Mouse (Mus musculus): ENCODE measurements around the gene Irf3. TPM values are rescaled to one million over a fixed set of nuclear protein-coding genes. Genes with fewer than 3 reads are reported as not detected.

Gene Irf3
- 10 to 100 TPM; 80.3 to 89.6 TPM for total RNA-seq (2021)
- long read RNA-seq, experiment 1, transcript Irf3-201 (8 exons, 2,031 nt), result major isoform, 22 of 63 reads
- long read RNA-seq, experiment 1, transcript Irf3-210 (2 exons, 629 nt), result minor isoform, 6 of 63 reads
- long read RNA-seq, experiment 1, partial matches to known transcripts, result 24 of 63 reads
- long read RNA-seq, experiment 1, other reads (novel, unspliced or antisense), result 8 of 63 reads
- long read RNA-seq, experiment 2, transcript Irf3-201 (8 exons, 2,031 nt), result major isoform, 14 of 50 reads
- long read RNA-seq, experiment 2, transcript Irf3-210 (2 exons, 629 nt), result minor isoform, 6 of 50 reads
- long read RNA-seq, experiment 2, partial matches to known transcripts, result 13 of 50 reads
- long read RNA-seq, experiment 2, other reads (novel, unspliced or antisense), result 12 of 50 reads

GRCm38 (mm10) chr7:44997231-44997939 is at the start of gene Irf3:
Gene Irf3 (plus strand): TSS chr7:44997648.
- peak; percentile 96 for DNase-seq

- DNase-seq, result no peak
These were observed 47.5 kb upstream of the Irf3 start for GRCm38 (mm10) chr7:44949922-44950321.

GRCm38 (mm10) chr7:44951960-44952359 is 45.5 kb upstream of the Irf3 start:
- peak; percentile 88 for DNase-seq

- DNase-seq, result peak; percentile 95
These were observed 44.7 kb upstream of the Irf3 start for GRCm38 (mm10) chr7:44952611-44953306.

- no peak for DNase-seq
These were observed 43.9 kb upstream of the Irf3 start for GRCm38 (mm10) chr7:44953561-44953960.

- DNase-seq, result no peak
These were observed 43.2 kb upstream of the Irf3 start for GRCm38 (mm10) chr7:44954091-44954885.

GRCm38 (mm10) chr7:44955628-44956027 is 41.8 kb upstream of the Irf3 start:
- no peak for DNase-seq

- no peak for DNase-seq
These were observed 41.2 kb upstream of the Irf3 start for GRCm38 (mm10) chr7:44956266-44956665.

GRCm38 (mm10) chr7:44957183-44957835 is 40.1 kb upstream of the Irf3 start:
- DNase-seq, result peak; percentile 65

GRCm38 (mm10) chr7:44958208-44958607 is 39.2 kb upstream of the Irf3 start:
- peak; percentile 65 for DNase-seq

- DNase-seq, result no peak
These were observed 38.2 kb upstream of the Irf3 start for GRCm38 (mm10) chr7:44959281-44959680.

GRCm38 (mm10) chr7:44959874-44960511 is 37.5 kb upstream of the Irf3 start:
- no peak for DNase-seq

GRCm38 (mm10) chr7:44960512-44960910 is 36.9 kb upstream of the Irf3 start:
- DNase-seq, result peak; percentile 1

- DNase-seq, result peak; percentile 0
These were observed 35.1 kb upstream of the Irf3 start for GRCm38 (mm10) chr7:44962337-44962736.

GRCm38 (mm10) chr7:44962831-44963230 is 34.6 kb upstream of the Irf3 start:
- DNase-seq, result no peak

- no peak for DNase-seq
These were observed 32.5 kb upstream of the Irf3 start for GRCm38 (mm10) chr7:44964990-44965389.

GRCm38 (mm10) chr7:44965975-44966374 is 31.5 kb upstream of the Irf3 start:
- no peak for DNase-seq

GRCm38 (mm10) chr7:44966638-44967037 is 30.8 kb upstream of the Irf3 start:
- DNase-seq, result no peak

- peak; percentile 91 for DNase-seq
These were observed 27.2 kb upstream of the Irf3 start for GRCm38 (mm10) chr7:44970231-44970691.

- no peak for DNase-seq
These were observed 26.3 kb upstream of the Irf3 start for GRCm38 (mm10) chr7:44971142-44971541.

Data from adrenal gland, postnatal 10 days (tissue).